Mouse (Mus musculus) forebrain, embryonic 11.5 days (tissue): ENCODE measurements around the gene Mettl7a3. TPM values are rescaled to one million over a fixed set of nuclear protein-coding genes. Genes with fewer than 3 reads are reported as not detected.
"Not testable (repeated sequence)": the region's sequence is repeated elsewhere in the genome, so short reads cannot be mapped to it uniquely, and the experiment has no call there.

Experiments used
- ATAC-seq: fragments of 200-750 bp; cut with Nextera tagmentation; replicated peaks from 2 replicates; pipeline ENCODE4 v1.8.0; 2017; ENCODE audit warnings: moderate TSS enrichment; ENCODE audit not compliant: low FRiP score
- DNase-seq: peaks from one replicate; pipeline ENCODE4 v3.0.0-alpha.2; 2017; ENCODE audit warnings: low spot score
- H3K27ac ChIP-seq: fragments of 300-500 bp; sonication (generic); 2 replicates; pipeline ENCODE4 v1.5.1; 2014; ENCODE audit warnings: low read depth, low read length
- H3K27me3 ChIP-seq: fragments of 300-500 bp; sonication (generic); 2 replicates; pipeline ENCODE4 v1.6.1; 2014; ENCODE audit warnings: mild to moderate bottlenecking, low read length, mixed read lengths; ENCODE audit not compliant: control insufficient read depth, insufficient read depth
- H3K36me3 ChIP-seq: fragments of 300-500 bp; sonication (generic); 2 replicates; pipeline ENCODE4 v1.6.1; 2014; ENCODE audit warnings: mild to moderate bottlenecking, low read length, moderate library complexity, mixed read lengths; ENCODE audit not compliant: control insufficient read depth, insufficient read depth
- H3K4me1 ChIP-seq: fragments of 300-500 bp; sonication (generic); replicated peaks from 2 replicates; pipeline ENCODE4 v1.6.1; 2014; ENCODE audit warnings: low read length, mixed read lengths; ENCODE audit not compliant: control insufficient read depth, insufficient read depth
- H3K4me2 ChIP-seq: fragments of 300-500 bp; sonication (generic); 2 replicates; pipeline ENCODE4 v1.6.1; 2014; ENCODE audit warnings: low read depth, mild to moderate bottlenecking, low read length, moderate library complexity, mixed read lengths; ENCODE audit not compliant: severe bottlenecking
- H3K4me3 ChIP-seq: fragments of 300-500 bp; sonication (generic); 2 replicates; pipeline ENCODE4 v1.5.1; 2014; ENCODE audit warnings: low read depth, low read length
- H3K9ac ChIP-seq: fragments of 300-500 bp; sonication (generic); 2 replicates; pipeline ENCODE4 v1.6.1; 2014; ENCODE audit warnings: low read length
- H3K9me3 ChIP-seq: fragments of 300-500 bp; sonication (generic); 2 replicates; pipeline ENCODE4 v1.6.1; 2016; ENCODE audit warnings: low read length, mixed read lengths; ENCODE audit not compliant: control insufficient read depth
- WGBS: fragments of 180-500 bp; shearing (Covaris S2); extraction: QIAGEN DNeasy Blood & Tissue Kit; methylation state at CpG from one replicate; pipeline ENCODE4 v1.1.7; 2014; 5-methylcytosine and 5-hydroxymethylcytosine counted together
- polyA plus RNA-seq: library from polyadenylated mRNA; unstranded; fragments of >200 nt; fragmentation: Nextera tagmentation; extraction: Ambion mirVana; gene quantifications from 2 replicates; pipeline ENCODE4 v1.2.1, GENCODE M21; 2014

Mettl7a3 gene
- polyA plus RNA-seq, 1 experiment from 2014 or later = not detected

DNA sequence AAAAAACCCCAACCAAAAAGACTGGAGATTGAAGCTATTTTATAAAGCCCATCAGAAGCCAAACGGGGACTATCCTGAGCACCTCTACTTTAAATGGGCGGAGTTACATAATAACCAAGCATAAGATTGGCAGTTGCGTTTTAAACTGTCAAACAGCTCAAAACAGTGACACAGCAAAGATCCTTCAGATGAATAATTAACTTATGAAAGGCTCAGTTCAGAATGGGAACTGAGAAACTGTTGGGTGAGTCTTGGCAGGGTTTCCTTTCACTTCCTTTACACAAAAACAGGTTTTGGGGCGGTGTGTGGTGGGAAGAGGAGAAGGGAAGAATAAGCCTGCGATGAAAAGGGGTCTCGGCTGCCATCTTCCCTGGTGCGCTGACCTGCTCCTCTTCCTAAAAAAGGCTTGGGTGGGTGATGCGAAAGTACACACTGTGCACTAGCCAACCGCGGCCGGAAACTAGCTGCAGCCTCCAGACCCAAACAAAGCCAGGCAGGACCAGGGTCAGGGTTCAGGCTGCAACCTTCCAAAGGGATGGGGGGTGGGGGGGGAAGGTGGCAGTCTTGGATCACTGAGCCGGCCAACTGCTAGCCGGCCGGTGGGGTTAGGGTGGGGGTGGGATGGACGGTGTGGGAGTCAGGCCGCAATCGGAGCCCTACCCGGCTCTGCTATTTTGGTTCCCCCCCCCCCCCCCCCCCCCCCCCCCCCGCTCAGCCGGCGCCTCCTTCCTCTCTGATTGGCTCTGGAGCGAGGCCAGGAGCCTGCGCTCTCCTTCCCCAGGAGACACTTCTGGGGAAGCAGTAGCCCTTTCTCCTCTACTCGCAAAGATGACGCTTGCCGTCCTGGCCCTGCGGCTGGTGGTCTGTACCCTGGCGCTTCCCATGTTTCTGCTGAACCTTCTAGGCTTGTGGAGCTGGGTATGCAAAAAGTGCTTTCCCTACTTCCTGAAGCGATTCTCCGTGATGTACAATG, 30.4 kb upstream of the Mettl7a3 start, which contains the start of gene Mettl7a1:
Gene Mettl7a1 (plus strand): TSS at position 122 of the 973 bp plus-strand sequence.
- H3K4me1 ChIP-seq = no peaks in the 10 kb centered on the region
- H3K4me2 ChIP-seq = peak within 1 kb of the TSS; percentile 67
- WGBS = 3% methylated on average over 25 of the region's 30 CpGs
- DNase-seq = peak; percentile 82
- no peaks in the 10 kb centered on the region for H3K9me3 ChIP-seq
- H3K27ac ChIP-seq = peak within 1 kb of the TSS; percentile 44; the same call in 1 of the 2 replicates
- ATAC-seq = peak; percentile 87
- H3K9ac ChIP-seq = peak within 1 kb of the TSS; percentile 67
- peak within 1 kb of the TSS; percentile 42 for H3K4me3 ChIP-seq
- no peaks in the 10 kb centered on the region for H3K36me3 ChIP-seq
- no peaks in the 10 kb centered on the region for H3K27me3 ChIP-seq

DNA sequence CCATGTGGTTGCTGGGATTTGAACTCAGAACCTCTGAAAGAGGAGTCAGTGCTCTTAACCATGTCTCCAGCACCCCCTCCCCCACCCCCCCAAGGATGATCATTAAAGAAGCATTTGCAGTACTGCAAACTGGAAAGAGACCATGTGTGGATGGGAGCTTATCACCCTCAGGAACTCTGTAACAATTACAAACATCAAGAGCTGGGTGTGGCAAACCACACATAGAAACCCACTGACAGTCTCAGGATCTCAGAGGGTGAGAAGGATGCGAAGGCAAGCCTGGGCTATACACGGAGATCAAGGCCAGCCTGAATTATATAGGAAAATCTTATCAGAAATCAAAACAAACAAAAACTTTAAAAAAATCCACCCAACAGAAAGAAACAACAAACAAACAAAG, 28.5 kb upstream of the Mettl7a3 start:
- Histone ChIP-seq H3K27me3 (no peaks in the 10 kb centered on the region), H3K27ac (no peak overlapping the region), H3K36me3 (no peaks in the 10 kb centered on the region), H3K4me3 (no peak overlapping the region), H3K9me3 (no peaks in the 10 kb centered on the region), H3K4me1 (no peaks in the 10 kb centered on the region), H3K4me2 (no peak overlapping the region), H3K9ac (no peak overlapping the region)
- 83% methylated on average over 2 of the region's 2 CpGs for WGBS
- ATAC-seq (no peak), DNase-seq (no peak)

DNA sequence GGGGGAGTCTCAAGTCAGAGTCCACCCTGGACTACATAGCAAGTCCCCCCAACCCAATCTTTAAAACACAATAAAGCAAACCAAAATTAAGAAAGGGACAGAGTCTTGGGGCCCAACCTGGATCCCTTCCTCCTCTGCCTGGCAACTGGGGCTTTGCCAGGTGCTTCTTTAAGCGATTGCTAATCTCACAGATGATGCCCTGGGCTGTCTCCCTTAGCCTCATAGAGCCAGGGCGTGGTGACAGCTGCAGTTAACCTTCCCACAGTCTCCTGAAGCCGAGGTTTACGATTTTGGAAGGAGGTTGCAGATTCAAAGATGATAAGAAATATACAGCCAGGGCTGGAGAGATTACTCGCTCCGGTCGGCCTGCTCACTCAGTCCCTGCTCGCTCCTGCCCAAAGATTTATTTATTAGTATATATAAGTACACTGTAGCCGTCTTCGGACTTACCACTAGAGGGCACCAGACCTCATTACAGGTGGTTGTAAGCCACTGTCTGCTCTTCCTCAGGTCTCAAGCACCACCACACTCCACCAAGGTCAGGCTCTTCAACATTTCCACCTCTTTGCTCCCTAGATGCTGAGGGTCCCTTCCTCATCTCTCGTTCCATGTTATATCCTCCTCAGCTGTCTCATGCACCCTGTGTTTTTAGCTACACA, 27.2 kb upstream of the Mettl7a3 start:
- not testable (repeated sequence) for H3K9me3 ChIP-seq, ATAC-seq, H3K4me2 ChIP-seq, H3K4me3 ChIP-seq, H3K36me3 ChIP-seq, H3K9ac ChIP-seq, H3K4me1 ChIP-seq, H3K27me3 ChIP-seq, H3K27ac ChIP-seq, DNase-seq
- 48% methylated on average over 11 of the region's 11 CpGs for WGBS

DNA sequence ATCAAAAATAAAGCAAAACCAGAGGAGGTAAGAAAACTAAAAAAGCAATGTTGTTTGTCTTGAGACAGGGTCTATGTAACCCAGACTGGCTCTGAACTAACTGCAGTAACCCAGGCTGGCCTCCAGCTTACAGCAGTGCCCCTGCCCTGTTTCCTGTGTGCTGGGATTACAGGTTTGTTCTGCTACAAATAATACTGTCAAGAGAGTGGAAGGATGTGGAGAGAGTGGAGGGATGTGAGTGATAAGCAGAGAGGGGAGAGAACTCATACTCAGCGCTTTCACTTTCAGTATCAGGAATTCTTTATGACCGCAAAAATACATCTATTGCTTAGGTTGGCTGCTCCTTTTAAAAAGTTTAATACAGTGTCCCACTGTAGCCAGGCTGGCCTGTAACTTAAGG, 22.4 kb upstream of the Mettl7a3 start:
- Histone ChIP-seq H3K9me3 (no peaks in the 10 kb centered on the region), H3K4me2 (no peak overlapping the region), H3K4me1 (no peaks in the 10 kb centered on the region), H3K9ac (no peak overlapping the region), H3K36me3 (no peaks in the 10 kb centered on the region), H3K27ac (no peak overlapping the region), H3K27me3 (no peaks in the 10 kb centered on the region), H3K4me3 (no peak overlapping the region)
- ATAC-seq = no peak
- DNase-seq = no peak
- WGBS = 97% methylated on average over 2 of the region's 2 CpGs

DNA sequence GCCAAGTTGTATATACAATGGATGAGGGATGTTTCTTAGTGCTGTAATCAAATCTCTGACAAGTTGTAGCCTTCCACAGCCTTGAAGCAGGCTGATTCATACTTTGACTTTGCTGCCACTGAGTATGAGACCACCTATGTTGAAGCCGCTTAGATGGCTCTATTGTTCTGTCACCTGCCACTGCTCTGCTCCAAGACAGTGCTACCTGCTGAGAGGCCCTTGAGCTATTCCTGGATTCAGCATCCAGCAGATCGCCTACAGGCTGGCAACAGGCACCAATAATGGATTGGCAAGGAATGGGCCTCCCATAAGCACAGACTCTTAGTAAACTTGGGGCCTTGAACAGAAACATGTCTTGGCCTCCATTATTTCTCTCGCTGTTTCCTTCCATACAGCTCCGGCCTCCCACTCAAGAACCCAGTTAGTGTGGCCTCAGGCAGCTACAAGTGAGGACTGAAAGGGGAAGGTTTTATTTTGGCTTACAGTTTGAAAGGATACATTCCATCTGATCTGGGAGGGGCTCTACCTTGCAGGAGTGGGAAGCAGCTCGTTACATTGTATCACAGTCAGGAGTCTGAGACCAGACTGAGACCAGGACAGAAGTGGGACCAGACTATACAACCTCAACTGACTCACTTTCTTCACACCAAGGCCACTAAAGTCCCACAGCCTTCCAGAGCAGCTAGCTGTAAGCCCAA, 20.1 kb upstream of the Mettl7a3 start:
- DNase-seq = no peak
- Histone ChIP-seq H3K9ac (no peak overlapping the region), H3K27ac (no peak overlapping the region), H3K9me3 (no peaks in the 10 kb centered on the region), H3K27me3 (no peaks in the 10 kb centered on the region), H3K4me2 (no peak overlapping the region), H3K36me3 (no peaks in the 10 kb centered on the region), H3K4me3 (no peak overlapping the region), H3K4me1 (no peaks in the 10 kb centered on the region)
- ATAC-seq = no peak
- 93% methylated on average over 5 of the region's 5 CpGs for WGBS

DNA sequence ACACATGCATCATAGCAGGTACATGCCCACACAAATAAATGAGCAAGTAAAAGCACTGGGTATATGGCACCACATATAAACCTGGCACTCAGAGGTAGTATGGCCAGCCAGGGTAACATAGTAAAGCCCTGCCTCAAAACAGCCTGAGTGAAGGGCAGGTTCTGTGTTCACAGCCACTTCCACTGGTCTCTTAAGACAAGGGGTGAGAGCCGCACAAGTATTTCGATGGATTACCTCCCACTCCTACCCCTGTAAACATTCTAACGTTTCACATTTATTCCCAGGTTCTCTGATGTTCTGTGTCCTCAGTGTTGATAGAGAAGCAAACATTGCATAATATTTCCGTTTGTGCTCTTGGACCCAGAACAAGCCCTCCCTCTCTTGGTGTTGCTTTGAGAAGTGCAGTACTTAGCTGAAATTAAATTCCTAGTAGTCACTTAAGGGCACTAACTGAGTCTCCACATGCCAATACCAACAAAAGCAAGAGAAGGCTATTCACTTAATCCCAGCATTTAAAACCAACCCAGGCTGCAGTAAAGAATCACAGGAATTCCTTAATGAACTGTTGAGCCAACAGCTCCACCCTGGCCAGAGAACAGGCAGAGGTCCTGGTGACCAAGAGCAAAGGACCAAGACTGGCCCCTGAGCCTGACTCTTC, 16.6 kb upstream of the Mettl7a3 start:
- H3K36me3 ChIP-seq = not testable (repeated sequence)
- 59% methylated on average over 4 of the region's 4 CpGs for WGBS

DNA sequence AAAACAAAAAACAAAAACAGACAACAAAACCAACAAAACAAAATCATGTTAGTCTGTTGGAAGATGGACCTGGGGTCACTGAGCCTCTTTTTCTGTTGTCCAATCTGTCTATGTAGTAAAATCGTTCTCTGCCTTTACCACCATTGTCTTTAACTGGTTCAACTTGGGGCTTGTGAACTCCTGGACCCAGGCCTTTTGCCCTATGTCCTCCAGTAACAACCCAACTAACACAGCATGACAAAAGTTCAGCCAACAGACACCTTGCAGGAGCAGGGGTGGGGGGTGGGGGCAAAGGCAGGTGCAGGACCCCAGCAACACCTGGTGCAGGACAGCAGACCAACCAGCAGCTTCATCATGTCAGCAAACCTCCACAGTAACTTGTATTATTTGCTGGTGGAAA, 14.8 kb upstream of the Mettl7a3 start:
- H3K27me3 ChIP-seq = no peaks in the 10 kb centered on the region
- ATAC-seq = no peak
- 83% methylated on average over 1 of the region's 1 CpGs for WGBS
- H3K4me1 ChIP-seq = no peaks in the 10 kb centered on the region
- H3K9me3 ChIP-seq = no peaks in the 10 kb centered on the region
- no peak for DNase-seq
- no peak overlapping the region for H3K27ac ChIP-seq
- no peak overlapping the region for H3K4me2 ChIP-seq
- no peak overlapping the region for H3K4me3 ChIP-seq
- no peaks in the 10 kb centered on the region for H3K36me3 ChIP-seq
- no peak overlapping the region for H3K9ac ChIP-seq

More for the DNA sequence above, 16.6 kb upstream of the Mettl7a3 start:
- H3K9me3 ChIP-seq, H3K27me3 ChIP-seq, H3K9ac ChIP-seq, H3K4me3 ChIP-seq, DNase-seq, H3K4me2 ChIP-seq, H3K27ac ChIP-seq, ATAC-seq, H3K4me1 ChIP-seq: not testable (repeated sequence)

DNA sequence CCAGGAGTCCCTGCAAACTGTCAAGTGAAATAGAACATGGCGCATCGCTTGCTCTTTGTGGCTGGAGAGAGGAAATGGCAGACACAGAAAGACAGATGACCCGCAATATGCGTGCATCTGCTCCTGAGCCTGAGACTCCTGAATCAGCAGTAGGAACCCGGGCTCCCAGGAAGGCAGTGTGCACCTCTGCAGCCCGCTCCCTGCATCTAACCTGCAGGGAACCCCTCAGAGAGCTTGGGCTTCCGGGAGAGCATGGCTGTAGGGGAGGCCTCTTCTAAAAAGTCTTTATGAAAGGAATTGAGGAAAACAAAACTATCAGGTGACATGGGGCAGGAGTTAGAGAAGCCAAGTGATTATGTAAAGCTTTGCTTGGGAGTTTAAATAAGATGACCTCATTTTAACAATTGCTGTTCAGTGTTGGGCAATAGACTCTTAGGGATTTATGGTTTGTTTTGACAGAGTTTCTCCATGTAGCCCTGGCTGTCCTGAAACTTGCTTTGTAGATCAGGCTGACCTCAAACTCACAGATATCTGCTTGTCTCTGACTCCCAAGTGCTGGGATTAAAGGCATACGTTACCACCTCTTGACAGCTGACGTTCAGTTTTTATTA, 14.3 kb upstream of the Mettl7a3 start:
- H3K4me3 ChIP-seq = no peak overlapping the region
- H3K9ac ChIP-seq = no peak overlapping the region
- ATAC-seq (no peak), DNase-seq (no peak)
- no peaks in the 10 kb centered on the region for H3K4me1 ChIP-seq
- no peak overlapping the region for H3K27ac ChIP-seq
- no peaks in the 10 kb centered on the region for H3K27me3 ChIP-seq
- no peaks in the 10 kb centered on the region for H3K9me3 ChIP-seq
- WGBS = 82% methylated on average over 9 of the region's 9 CpGs
- H3K4me2 ChIP-seq = no peak overlapping the region
- H3K36me3 ChIP-seq = no peaks in the 10 kb centered on the region
